Mouse (Mus musculus) T-helper 2 cell (primary cell): Measurements from ENCODE around the gene Hoxb13.

Experiments
- in situ Hi-C: fragments of 300-600 bp; cut with MboI, MseI; formaldehyde crosslinking; loops from one replicate; pipeline ENCODE4 v1.15.1; 2025; ENCODE audit warnings: high pct_unique_total_duplicates

Gene Hoxb13

DNA sequence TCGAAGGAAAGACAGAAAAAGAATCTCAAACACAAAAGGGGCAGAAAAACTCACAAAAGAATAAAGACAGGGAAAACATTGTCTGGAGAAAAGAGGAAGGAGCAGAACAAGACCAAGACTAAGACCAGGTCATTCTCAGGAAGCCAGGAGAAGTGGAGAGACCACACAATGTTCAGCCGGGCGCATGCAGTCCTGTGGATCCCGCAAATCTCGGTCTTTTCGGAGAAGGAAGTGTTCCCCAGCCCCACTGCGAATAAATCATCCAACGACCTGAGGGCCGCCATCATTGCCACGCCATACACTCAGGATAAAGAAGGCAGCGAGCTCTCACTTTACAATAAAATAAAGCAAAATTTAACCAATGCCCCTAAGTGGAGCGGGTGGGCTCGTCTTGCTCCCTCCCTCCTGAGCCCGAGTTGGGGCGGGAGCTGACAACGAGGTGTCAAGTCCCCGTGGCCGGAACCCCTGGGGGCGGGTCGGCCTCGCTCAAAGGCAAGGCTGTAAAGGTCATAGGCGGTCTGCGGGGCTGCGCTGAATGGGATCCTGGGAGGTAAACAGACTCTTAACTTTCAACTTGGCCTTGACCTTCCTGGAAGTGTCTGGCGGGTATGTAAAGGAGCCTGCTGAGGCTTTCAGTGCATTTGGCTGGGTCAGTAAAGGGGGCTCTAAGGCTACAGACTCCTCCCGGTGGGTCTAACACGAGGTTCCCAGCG, 4.2 kb upstream of the Hoxb13 start:
- in situ Hi-C loops, result no loop called here

- in situ Hi-C loops, result no loop called here
Observed at GRCm38 (mm10) chr11:96191132-96191531, 3.0 kb upstream of the Hoxb13 start.

DNA sequence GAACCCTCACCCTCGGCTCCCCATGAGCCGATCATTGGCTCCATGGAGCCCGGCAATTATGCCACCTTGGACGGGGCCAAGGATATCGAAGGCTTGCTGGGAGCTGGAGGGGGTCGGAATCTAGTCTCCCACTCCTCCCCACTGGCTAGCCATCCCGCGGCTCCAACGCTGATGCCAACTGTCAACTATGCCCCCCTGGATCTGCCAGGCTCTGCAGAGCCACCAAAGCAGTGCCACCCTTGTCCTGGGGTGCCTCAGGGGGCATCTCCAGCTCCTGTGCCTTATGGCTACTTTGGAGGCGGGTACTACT, 240 bp downstream of the Hoxb13 start:
- in situ Hi-C loops, result no loop called here

- in situ Hi-C loops, result no loop called here
Observed at GRCm38 (mm10) chr11:96194961-96195640, 985 bp downstream of the Hoxb13 start.

GRCm38 (mm10) chr11:96195769-96196280, 1.7 kb downstream of the Hoxb13 start:
- in situ Hi-C loops, result no loop called here

GRCm38 (mm10) chr11:96198642-96199041, 4.5 kb downstream of the Hoxb13 start:
- in situ Hi-C loops, result no loop called here

- in situ Hi-C loops, result no loop called here
Observed at GRCm38 (mm10) chr11:96199181-96200086, 5.3 kb downstream of the Hoxb13 start.

- in situ Hi-C loops, result no loop called here
Observed at GRCm38 (mm10) chr11:96200183-96200655, 6.1 kb downstream of the Hoxb13 start.

DNA sequence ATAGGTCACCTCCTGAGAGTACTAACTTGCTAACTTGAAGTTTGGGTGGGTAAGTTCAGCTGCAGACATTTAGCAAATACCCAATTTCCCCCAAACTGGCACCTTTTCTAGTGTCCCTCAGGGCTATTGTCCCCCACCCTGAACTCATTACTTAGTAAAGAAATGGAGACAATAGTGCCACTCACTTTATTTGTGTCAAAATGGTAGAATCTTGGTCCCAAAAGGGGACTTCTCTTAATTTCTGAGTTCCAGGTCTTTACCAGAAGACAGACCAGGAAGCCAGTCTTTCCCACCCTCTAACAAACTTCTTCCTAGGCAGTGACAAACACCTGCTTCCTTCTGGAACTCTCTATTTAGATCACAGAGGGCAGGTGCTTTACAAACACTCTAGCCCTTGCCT, 7.6 kb downstream of the Hoxb13 start:
- in situ Hi-C loops, result no loop called here

GRCm38 (mm10) chr11:96202401-96203081, 8.4 kb downstream of the Hoxb13 start:
- in situ Hi-C loops, result no loop called here

DNA sequence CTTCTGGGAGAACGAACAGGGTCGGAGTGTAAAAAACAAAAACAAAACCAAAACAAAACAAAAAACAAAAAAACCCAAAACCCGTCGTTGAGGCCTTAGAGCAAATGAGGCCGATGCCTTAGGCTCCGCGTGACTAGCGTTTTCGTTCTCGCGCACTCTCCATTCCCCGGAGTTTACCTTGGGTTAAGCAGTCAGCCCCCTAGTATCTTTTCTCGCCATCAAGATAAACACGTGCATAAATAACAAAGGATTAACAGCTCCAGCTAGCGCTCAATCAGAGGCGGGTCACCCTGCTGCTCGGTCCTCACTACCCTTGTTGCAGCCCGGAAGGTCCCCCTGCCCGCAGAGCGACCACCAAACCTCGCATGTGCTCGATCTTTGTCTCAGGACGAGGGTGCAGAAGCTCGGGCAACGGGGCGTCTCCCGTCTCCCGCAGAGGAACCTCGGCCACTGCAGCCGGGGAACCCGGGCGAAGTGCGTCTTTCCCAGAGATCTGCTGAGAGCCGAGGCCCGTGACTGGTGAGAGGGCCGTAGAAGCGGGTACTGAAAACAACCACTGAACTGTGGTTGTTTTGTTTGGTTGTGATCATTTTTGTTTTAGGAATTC, 9.2 kb downstream of the Hoxb13 start:
- in situ Hi-C loops, result no loop called here

- in situ Hi-C loops, result no loop called here
Observed at GRCm38 (mm10) chr11:96203789-96204186, 9.7 kb downstream of the Hoxb13 start.

DNA sequence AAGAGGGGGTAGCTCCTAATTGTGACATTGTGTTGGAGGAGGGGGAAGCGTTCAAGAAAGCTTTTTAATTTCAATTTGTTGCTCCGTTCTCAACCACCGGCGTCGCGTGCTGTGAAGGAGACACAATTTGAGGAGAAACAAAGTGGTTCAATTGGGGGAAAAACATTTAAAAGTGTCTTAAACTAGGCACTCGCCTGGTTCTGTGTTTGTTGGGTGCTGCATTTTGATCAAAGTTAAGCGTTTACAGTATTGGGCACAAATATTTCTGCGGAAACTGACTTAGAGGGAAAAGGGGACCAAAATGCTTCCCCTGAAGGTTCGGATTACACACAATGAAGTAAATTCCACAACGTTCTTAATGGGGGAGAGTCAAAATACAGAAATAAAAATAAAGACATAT, 10.2 kb downstream of the Hoxb13 start:
- in situ Hi-C loops, result no loop called here

DNA sequence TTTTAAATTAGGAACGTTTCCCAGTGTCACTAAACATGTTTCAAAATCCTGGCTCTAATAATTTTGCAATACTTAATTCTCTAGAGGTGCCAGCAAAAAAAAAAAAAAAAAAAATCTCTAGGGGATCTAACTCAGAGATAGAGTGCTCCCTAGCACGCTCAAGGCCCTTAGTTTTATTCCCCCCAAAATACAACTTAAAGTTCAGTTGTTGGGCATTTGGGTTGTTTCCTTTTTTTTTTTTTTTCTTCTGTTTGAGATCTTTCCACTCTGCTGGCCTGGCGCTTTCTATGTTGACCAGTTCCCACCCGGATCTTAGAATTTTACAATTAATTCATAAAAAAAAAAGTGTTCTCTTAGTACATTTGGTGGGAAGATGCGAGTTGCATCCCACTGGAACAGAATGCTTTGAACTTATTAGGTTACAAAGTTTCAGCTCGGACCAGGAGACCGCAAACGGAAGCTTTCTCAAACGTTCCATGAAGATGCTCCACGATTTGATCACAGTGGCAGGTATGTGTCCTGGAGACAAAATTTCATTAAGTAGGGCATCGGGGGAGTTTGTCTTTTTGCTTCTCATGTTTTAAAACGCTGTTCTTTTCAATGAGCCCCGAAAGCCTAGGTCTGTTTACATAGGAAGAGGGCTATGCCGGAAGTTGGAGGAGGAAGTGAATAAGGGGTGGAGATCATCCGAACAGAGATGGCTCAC, 11.5 kb downstream of the Hoxb13 start:
- in situ Hi-C loops, result no loop called here

DNA sequence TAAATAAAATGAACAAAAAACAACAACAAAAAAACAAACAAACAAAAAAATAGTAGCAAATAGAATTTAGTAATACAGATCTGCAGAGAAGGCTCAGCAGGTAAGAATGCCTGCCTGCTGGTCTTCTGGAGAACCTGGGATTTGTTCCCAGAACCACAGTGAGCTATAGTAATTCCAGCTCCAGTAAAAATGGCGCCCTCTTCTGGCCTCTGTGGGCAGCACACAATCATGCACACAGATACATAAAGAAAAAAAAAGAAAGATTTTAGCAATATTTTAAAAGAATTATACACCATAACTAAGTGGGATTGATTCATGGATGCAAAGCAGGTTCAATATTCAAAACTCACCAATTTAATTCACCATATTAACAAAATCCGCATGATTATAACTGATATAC, 29.7 kb downstream of the Hoxb13 start:
- in situ Hi-C loops, result loop anchor here (5.0 kb wide), 1 partner anchor 72 kb away; no protein-coding TSS in a partner anchor

- in situ Hi-C loops, result no loop called here
Observed at GRCm38 (mm10) chr11:96227676-96228075, 33.6 kb downstream of the Hoxb13 start.

DNA sequence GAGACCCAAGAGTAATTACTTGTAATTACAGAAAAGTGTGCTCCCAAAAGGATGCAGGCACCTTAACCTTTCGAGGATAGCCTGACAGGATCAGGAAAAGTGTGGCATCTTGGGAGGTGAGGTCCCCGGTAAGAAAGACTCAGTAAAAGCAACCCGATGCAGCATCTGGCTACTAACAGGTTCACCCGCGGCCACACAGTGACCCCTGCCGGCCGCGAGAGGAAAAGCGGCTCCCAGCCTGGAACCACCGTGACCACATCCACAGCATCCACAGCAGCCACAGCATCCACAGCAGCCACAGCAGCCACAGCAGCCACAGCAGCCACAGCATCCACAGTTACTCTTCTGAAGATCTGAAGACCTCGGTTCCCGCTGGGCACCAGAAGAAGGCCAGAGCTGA, 40.8 kb downstream of the Hoxb13 start:
- in situ Hi-C loops, result no loop called here

DNA sequence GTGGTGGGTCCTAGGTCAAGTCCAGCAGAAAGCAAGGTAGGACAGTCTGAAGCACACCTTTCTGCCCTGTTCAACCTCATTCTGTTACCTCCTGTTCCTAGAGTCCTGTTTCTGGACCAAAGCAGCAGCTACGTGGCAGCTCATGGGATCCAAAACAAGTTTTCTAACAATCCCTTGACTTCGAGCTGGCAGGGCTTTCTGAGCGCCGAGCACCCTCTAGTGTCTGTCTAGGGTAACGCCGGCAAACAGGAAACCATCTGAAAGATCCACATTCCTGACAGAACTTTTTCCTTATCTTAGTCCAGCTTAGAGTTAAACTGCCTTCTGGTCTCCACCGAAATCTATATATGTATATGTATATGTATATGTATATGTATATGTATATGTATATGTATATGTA, 46.1 kb downstream of the Hoxb13 start:
- in situ Hi-C loops, result loop anchor here (10.0 kb wide), 1 partner anchor 95 kb away; no protein-coding TSS in a partner anchor
